Mouse (Mus musculus) ES-E14 (cell line): ENCODE data around the gene Bace1. TPM values are rescaled to one million over a fixed set of nuclear protein-coding genes. Genes with fewer than 3 reads are reported as not detected.

ENCODE experiments used
- DNase-seq: peaks from one replicate; pipeline ENCODE4 v3.0.0-alpha.2; 2013; ENCODE audit warnings: low read depth, low spot score
- H3K27ac ChIP-seq: 2 replicates; pipeline ENCODE4 v1.5.1; 2012; ENCODE audit warnings: low read depth, mild to moderate bottlenecking, low read length, moderate library complexity, mixed read lengths; ENCODE audit not compliant: poor library complexity, insufficient read depth, severe bottlenecking
- H3K36me3 ChIP-seq: 2 replicates; pipeline ENCODE4 v1.6.1; 2012; ENCODE audit warnings: mild to moderate bottlenecking, low read length, moderate library complexity, mixed read lengths; ENCODE audit not compliant: control insufficient read depth, poor library complexity, insufficient read depth, severe bottlenecking
- H3K4me1 ChIP-seq, 2 experiments: fragments of 150-350 bp in 1 of 2; sonication (generic) in 1 of 2; 2 replicates each; pipeline ENCODE4 v1.6.1; 2012; ENCODE audit warnings: low read length in 2 of 2, mild to moderate bottlenecking in 1 of 2, mixed read lengths in 1 of 2; ENCODE audit not compliant: control insufficient read depth in 2 of 2, insufficient read depth in 2 of 2, poor library complexity in 1 of 2
- H3K4me3 ChIP-seq, 2 experiments: fragments of 150-350 bp in 1 of 2; sonication (generic) in 1 of 2; 2 replicates each; pipeline ENCODE4 v1.5.1; 2012; ENCODE audit warnings: low read length in 2 of 2, low read depth in 1 of 2, mild to moderate bottlenecking in 1 of 2, mixed read lengths in 1 of 2; ENCODE audit not compliant: insufficient read depth in 1 of 2, poor library complexity in 1 of 2, severe bottlenecking in 1 of 2
- H3K9ac ChIP-seq: 2 replicates; pipeline ENCODE4 v1.6.1; 2012; ENCODE audit warnings: low read depth, mild to moderate bottlenecking, low read length, mixed read lengths; ENCODE audit not compliant: poor library complexity, insufficient read depth, severe bottlenecking
- H3K9me3 ChIP-seq: fragments of 150-350 bp; sonication (generic); 2 replicates; pipeline ENCODE4 v1.6.1; 2012; ENCODE audit warnings: low read depth, mild to moderate bottlenecking, low read length; ENCODE audit not compliant: control insufficient read depth, insufficient read depth
- CHD2 ChIP-seq: IDR thresholded peaks from 2 replicates; pipeline ENCODE4 v1.6.1; 2014; ENCODE audit warnings: mild to moderate bottlenecking, low read depth, low read length, inconsistent platforms
- HCFC1 ChIP-seq: IDR thresholded peaks from 2 replicates; pipeline ENCODE4 v1.6.1; 2012; ENCODE audit warnings: low read length, inconsistent platforms, borderline replicate concordance; ENCODE audit not compliant: insufficient read depth
- MAFK ChIP-seq: IDR thresholded peaks from 2 replicates; pipeline ENCODE4 v1.6.1; 2014; ENCODE audit warnings: mild to moderate bottlenecking, low read depth, low read length, inconsistent platforms; ENCODE audit not compliant: insufficient read depth
- ZC3H11A ChIP-seq: IDR thresholded peaks from 2 replicates; pipeline ENCODE4 v1.6.1; 2012; ENCODE audit warnings: low read depth, mild to moderate bottlenecking, inconsistent platforms, low read length, borderline replicate concordance
- ZNF384 ChIP-seq: IDR thresholded peaks from 2 replicates; pipeline ENCODE4 v1.6.1; 2012; ENCODE audit warnings: low read depth, low read length, inconsistent platforms
- in situ Hi-C, 2 experiments: fragments of 600-800 bp; cut with MboI; formaldehyde crosslinking; loops; one replicate each; pipeline ENCODE4 v1.15.1; 2025; ENCODE audit warnings: low sequenced_read_pairs in 2 of 2, inconsistent platforms in 1 of 2; ENCODE audit not compliant: unreplicated experiment in 2 of 2
- total RNA-seq: library from RNA; depleted of rRNA; stranded (reverse); fragments of 300-350 nt; gene quantifications from 2 replicates; pipeline ENCODE4 v1.2.3, GENCODE M21; 2012

The Bace1 gene
- total RNA-seq, 1 experiment, result 13.7 TPM

DNA sequence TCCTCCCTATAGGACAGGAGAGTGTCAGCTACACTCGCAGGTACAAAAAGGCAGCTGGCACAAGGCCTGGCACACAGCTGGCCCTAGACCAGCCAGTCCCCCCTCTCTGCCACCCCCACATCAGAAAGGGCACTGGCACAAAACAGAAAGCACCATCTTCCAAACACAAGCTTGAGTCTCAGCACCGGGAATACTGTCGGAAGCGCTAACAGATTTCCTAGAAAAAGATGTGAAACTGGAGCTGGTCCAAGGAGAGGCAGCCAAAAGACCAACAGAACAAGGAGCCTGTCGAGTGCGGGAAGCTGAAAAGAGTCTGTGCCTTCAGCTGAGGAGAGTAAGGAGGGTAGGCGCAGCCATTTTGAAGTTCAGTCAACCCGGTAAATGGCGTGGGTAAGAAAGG, 23.3 kb upstream of the Bace1 start:
- Histone ChIP-seq H3K9ac (no peak overlapping the region), H3K9me3 (no peaks in the 10 kb centered on the region), H3K27ac (no peak overlapping the region), H3K36me3 (peaks cover 2% of the 10 kb centered on the region; the same call in 1 of the 2 replicates), H3K4me1 (peaks cover 0 to 2% of the 10 kb centered on the region in 2 experiments; a peak in 1 of 4 replicates), H3K4me3 (no peak overlapping the region)
- no peak for DNase-seq
- TF ChIP-seq MAFK, result no peak
- no peak for TF ChIP-seq HCFC1
- TF ChIP-seq CHD2, result no peak
- no peak for TF ChIP-seq ZC3H11A
- in situ Hi-C loops, result no loop called here

DNA sequence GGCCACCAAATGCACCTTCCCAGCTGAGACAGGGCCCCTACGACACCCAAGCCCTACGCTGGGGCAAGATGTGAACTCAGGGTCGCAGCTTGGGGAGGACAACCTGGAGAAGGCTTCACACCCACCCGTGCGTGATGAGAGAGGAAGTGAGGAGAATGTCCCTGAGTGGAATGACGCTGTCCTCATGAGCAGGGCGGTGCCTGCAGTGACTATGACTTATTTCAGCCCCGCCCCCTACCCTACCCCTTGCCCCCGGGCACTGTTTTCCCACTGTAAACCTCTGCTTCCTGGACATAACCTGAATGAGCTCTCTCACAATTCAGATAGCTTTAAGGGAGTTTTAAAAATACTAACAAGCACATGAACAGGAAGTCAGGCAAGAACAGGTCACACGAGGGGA, 22.9 kb upstream of the Bace1 start:
- in situ Hi-C loops, result no loop called here
- Histone ChIP-seq H3K4me3 (no peak overlapping the region), H3K27ac (no peak overlapping the region), H3K4me1 (peaks cover 0 to 1% of the 10 kb centered on the region in 2 experiments; a peak in 1 of 4 replicates), H3K9ac (no peak overlapping the region), H3K36me3 (peaks cover 2% of the 10 kb centered on the region; the same call in 1 of the 2 replicates), H3K9me3 (no peaks in the 10 kb centered on the region)
- no peak for DNase-seq
- TF ChIP-seq MAFK (no peak), ZC3H11A (no peak), CHD2 (no peak)

DNA sequence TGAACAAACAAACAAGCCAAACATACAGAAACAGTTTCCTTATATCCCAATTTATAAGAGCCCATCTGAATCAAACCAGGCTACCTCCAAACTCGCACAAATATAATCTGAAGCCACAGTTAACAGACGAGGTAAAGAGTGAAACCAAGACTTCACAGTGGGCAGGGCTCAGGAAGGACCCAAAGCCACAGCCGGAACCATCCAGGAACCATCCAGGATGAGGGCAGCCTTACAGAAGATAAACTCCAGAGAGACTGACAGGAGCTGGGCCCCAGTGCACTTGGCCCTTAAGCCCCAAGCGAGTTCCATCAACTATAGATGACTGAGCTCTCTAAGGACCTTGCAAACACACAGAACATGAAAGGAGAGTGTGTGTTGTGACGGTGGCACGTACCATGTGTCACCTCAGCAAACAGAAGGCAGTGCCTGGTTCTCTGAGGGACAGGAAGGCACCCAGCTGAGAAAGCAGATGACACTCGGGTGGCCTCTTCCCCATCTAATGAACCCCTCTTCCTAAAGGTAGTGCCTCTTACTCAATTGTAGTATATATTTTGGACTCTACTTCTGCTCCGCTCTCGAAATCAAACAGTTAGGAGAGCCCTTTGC, 19.9 kb upstream of the Bace1 start:
- in situ Hi-C loops, result no loop called here
- Histone ChIP-seq H3K4me3 (no peak overlapping the region), H3K36me3 (peaks cover 2% of the 10 kb centered on the region), H3K9me3 (no peaks in the 10 kb centered on the region), H3K4me1 (no peaks in the 10 kb centered on the region), H3K27ac (no peak overlapping the region), H3K9ac (no peak overlapping the region)
- no peak for DNase-seq
- no peak for TF ChIP-seq MAFK
- TF ChIP-seq HCFC1, result no peak
- no peak for TF ChIP-seq ZC3H11A

DNA sequence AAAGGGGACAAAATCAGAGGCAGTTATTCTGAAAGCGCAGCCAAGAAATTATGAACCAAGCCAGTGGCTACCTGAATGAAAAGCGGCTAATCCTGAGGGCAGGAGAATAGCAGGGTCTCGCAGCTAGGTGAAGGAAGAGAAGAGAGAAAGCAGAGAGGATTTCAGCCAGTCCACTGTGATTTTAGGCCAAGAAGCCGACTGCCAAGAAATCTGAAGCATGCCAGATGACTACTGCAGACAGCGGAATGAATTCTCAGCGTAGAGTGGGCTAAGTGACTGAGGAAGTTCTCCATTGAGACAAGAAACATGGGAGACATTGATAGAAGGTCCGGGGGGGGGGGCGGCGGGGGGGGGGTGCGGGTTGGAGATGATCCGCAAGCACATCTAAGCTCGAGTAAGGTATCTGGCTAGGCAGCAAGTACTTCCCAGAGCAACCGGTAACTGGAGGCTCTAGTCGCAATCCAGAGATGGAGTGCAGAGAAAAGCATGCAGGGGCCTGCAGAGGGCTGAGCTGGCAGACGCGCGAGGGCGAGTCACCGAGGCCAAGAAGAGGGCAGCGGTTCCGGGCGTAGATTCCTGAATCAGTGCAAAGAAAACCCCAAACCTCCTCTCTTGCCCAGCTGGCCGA, 10.6 kb upstream of the Bace1 start:
- Histone ChIP-seq H3K4me3 (peak overlapping the region; percentile 85), H3K9ac (peak overlapping the region; percentile 80), H3K4me1 (no peaks in the 10 kb centered on the region), H3K36me3 (no peaks in the 10 kb centered on the region), H3K9me3 (no peaks in the 10 kb centered on the region), H3K27ac (no peak overlapping the region)
- no peak for DNase-seq
- in situ Hi-C loops, result no loop called here
- no peak for TF ChIP-seq ZC3H11A
- no peak for TF ChIP-seq MAFK
- TF ChIP-seq CHD2, result no peak

DNA sequence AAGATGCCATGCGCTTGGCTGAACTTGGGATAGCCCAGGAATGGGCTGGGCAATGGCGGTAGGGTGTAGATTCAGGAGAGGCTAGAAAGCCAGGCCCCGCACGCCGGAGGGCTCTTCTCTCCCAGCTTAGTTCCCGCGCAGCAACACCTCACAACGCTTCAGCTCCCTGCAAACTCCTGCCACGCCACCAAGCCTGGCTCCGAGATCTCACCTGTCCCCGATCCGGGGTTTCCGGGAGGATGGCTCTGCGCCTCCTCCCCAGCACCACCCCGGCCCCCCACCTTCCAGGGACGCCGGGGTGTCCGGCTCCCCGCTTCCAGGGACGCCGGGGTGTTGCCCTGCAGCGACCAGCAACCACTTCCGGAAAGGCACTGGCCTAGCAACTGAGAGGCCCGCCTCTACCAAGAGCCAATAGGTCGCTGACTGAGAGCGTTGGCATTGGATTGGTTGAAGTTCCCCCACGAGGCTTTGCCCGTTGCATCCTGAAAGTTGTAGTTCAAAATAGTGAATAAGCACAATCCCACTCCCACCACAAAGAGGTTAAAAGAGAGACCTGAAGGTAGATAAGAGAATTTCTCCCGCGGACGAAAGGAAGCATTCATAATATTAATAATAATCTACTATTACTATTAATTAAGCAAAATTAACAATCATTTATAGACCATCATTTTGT, 10.0 kb upstream of the Bace1 start, which contains the start of gene Cep164:
TSS of gene Cep164 (minus strand) at position 401 of the 673 bp plus-strand sequence.
- Histone ChIP-seq H3K36me3 (no peaks in the 10 kb centered on the region), H3K9me3 (no peaks in the 10 kb centered on the region), H3K27ac (no peak within 1 kb of the TSS), H3K4me3 (peak within 1 kb of the TSS; percentile 85), H3K9ac (peak within 1 kb of the TSS; percentile 80), H3K4me1 (no peaks in the 10 kb centered on the region)
- in situ Hi-C loops, result no loop called here
- peak; percentile 75 for DNase-seq
- TF ChIP-seq CHD2 (peak; percentile 45; the same call in 1 of the 2 replicates), ZC3H11A (no peak), HCFC1 (no peak), MAFK (no peak), ZNF384 (no peak)
